Mouse (Mus musculus): ENCODE measurements at regions not wholly inside any gene's neighbourhood (a gene's known extent, or its start where the extent isn't known, plus 50 kb on each side); places are given as distances from the start of the nearest gene placed in this dataset.

GRCm38 (mm10) chr17:80846996-80847810 is 97.2 kb upstream of the Tmem178 start:
- TF ChIP-seq CTCF (IDR thresholded peaks at IDR 0.05; ENCODE audit: insufficient read depth, low read length) (no peak), POLR2A (IDR thresholded peaks at IDR 0.05; ENCODE audit: borderline replicate concordance, extremely low read depth, low read depth, low read length) (no peak)

Data from lung, adult 2 months (tissue).